ENCODE assay signal across 27 mouse cellular contexts in the genomic region with DNA sequence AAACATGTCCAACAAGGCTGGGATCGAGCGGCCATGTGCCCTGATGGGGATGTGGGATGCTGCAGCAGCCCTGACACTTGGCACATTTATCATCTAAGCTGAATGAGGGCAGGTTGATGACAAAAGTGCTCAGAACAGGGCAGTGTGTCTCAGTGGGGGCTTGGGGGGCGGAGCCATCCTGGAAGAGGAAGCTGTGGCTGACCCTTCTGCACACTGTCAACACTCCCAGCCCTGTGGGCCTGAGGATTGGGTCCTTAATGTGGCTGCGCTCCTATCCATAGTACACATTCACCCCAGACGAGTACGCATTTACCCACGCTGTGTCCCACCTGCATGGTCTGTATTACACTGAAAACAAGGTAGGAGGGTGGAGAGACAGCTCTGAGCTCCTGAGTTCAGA. TPM values are rescaled to one million over a fixed set of nuclear protein-coding genes. Genes with fewer than 3 reads are reported as not detected.
DNase-seq lines count a peak whose midpoint lies in the region; ATAC-seq and TF ChIP-seq lines count a peak whose summit lies in the region.
"Had no signal": no experiment of that assay in that cellular context is flagged by ENCODE, and none has a peak within 500 bp of the region (broad histone marks: within the 10 kb centered on the region; RNA-seq: fewer than 3 reads in every experiment).

No protein-coding gene starts in this region.

- peaks cover 30% of the 10 kb centered on the region for H3K36me3 ChIP-seq in liver, postnatal 0 days (replicated peaks; ENCODE audit: insufficient read depth, low read length)

- no peak for TF ChIP-seq CTCF in liver, postnatal 0 days (IDR thresholded peaks at IDR 0.05; ENCODE audit: low read depth)

- DNase-seq in liver, postnatal 0 days = peak; percentile 16
- no peak for DNase-seq in liver
- DNase-seq in gastrocnemius, adult 18-20 months (ENCODE audit: low spot score) = no peak
- DNase-seq in adrenal gland, adult (ENCODE audit: inconsistent age in 2 of 2, low spot score in 1 of 2) = no peak
- DNase-seq in T-cell, adult 2 months (ENCODE audit: low spot score) = no peak
- DNase-seq: adrenal gland, adult 8-10 months; adrenal gland, postnatal 14 days; adrenal gland, postnatal 36 days; cerebellum, adult 11-12 months; cerebellum, adult 2 months; cerebellum, adult 9-10 months; cerebellum, postnatal 10 days; cerebellum, postnatal 25 days; embryo, embryonic 11 days had no signal

- TF ChIP-seq EP300 in liver, postnatal 0 days (IDR thresholded peaks at IDR 0.05; ENCODE audit: low read depth) = no peak

- no peaks in the 10 kb centered on the region for H3K27me3 ChIP-seq in liver, postnatal 0 days (ENCODE audit: insufficient read depth, low read length)
- H3K27me3 ChIP-seq: CH12.LX; embryonic facial prominence, embryonic 13.5 days; embryonic facial prominence, embryonic 15.5 days; forebrain, embryonic 12.5 days; Patski had no signal

- ATAC-seq in liver, postnatal 0 days = no peak
- ATAC-seq in common myeloid progenitor, adult 5-6 weeks (replicated peaks; ENCODE audit: low read depth, poor library complexity, severe bottlenecking) = peak; percentile 77
- ATAC-seq in hematopoietic stem cell, adult 5-6 weeks (replicated peaks in 1 of 2; ENCODE audit: insufficient read depth in 1 of 2, low FRiP score in 2 of 2, low TSS enrichment in 1 of 2, low read depth in 1 of 2, poor library complexity in 2 of 2, severe bottlenecking in 2 of 2) = peak; percentile 65 to 73
- ATAC-seq in megakaryocyte progenitor cell, adult 5-6 weeks (replicated peaks; ENCODE audit: poor library complexity) = peak; percentile 84
- ATAC-seq: forebrain, embryonic 14.5 days; forebrain, embryonic 16.5 days; Patski had no signal

- H3K9me3 ChIP-seq in liver, postnatal 0 days (ENCODE audit: low read length) = no peaks in the 10 kb centered on the region
- H3K9me3 ChIP-seq: embryonic facial prominence, embryonic 13.5 days; embryonic facial prominence, embryonic 15.5 days; forebrain, embryonic 10.5 days; forebrain, embryonic 12.5 days; G1E had no signal

- H3K4me3 ChIP-seq in liver, postnatal 0 days (ENCODE audit: low read depth, low read length) = no peak overlapping the region
- H3K4me3 ChIP-seq: embryonic facial prominence, embryonic 13.5 days; embryonic facial prominence, embryonic 15.5 days; erythroblast, embryonic 14.5 days; forebrain, embryonic 10.5 days; forebrain, embryonic 12.5 days had no signal

- H3K9ac ChIP-seq in liver, postnatal 0 days (replicated peaks) = no peak overlapping the region
- H3K9ac ChIP-seq: embryonic facial prominence, embryonic 13.5 days; embryonic facial prominence, embryonic 15.5 days; forebrain, embryonic 12.5 days had no signal

- 71% methylated on average over 7 of the region's 7 CpGs for WGBS in liver, postnatal 0 days (ENCODE audit: insufficient replicate concordance)

- H3K4me1 ChIP-seq in liver, postnatal 0 days (ENCODE audit: insufficient read depth) = no peaks in the 10 kb centered on the region
- H3K4me1 ChIP-seq: embryonic facial prominence, embryonic 13.5 days; embryonic facial prominence, embryonic 15.5 days; forebrain, embryonic 10.5 days; forebrain, embryonic 12.5 days had no signal

- no peak overlapping the region for H3K27ac ChIP-seq in liver, postnatal 0 days (ENCODE audit: low read depth)
- H3K27ac ChIP-seq: embryonic facial prominence, embryonic 13.5 days; embryonic facial prominence, embryonic 15.5 days; forebrain, embryonic 10.5 days; forebrain, embryonic 12.5 days had no signal

- no peak overlapping the region for H3K4me2 ChIP-seq in liver, postnatal 0 days (ENCODE audit: low read depth, low read length)
- H3K4me2 ChIP-seq: embryonic facial prominence, embryonic 13.5 days; embryonic facial prominence, embryonic 15.5 days; forebrain, embryonic 12.5 days had no signal

RNA-seq across cellular contexts. Expression of gene Rac1, which starts 28.6 kb away (rescaled TPM):
- polyA plus RNA-seq in liver, postnatal 0 days (2015; fragmentation: Nextera tagmentation; extraction: Ambion mirVana) = 162 and 173 TPM in 2 replicates
- total RNA-seq in common myeloid progenitor, adult 5-6 weeks (2017) = 113 and 129 TPM in 2 replicates
- 107 and 130 TPM in 2 replicates for total RNA-seq in hematopoietic stem cell, adult 5-6 weeks (2017)
- 654 and 681 TPM in 2 replicates for total RNA-seq in megakaryocyte progenitor cell, adult 5-6 weeks (2015)
- 85.9 and 114 TPM in 2 replicates for total RNA-seq in megakaryocyte progenitor cell, adult 5-6 weeks (2017)
- total RNA-seq in gastrocnemius, adult 18-20 months (2021) = 100 to 1,000 TPM; 225 to 239 TPM

RNA-seq across cellular contexts. Expression of gene Daglb, which starts 34.8 kb away (rescaled TPM):
- 4.8 and 5.6 TPM in 2 replicates for polyA plus RNA-seq in liver, postnatal 0 days (2015; fragmentation: Nextera tagmentation; extraction: Ambion mirVana)
- 6.8 and 7.4 TPM in 2 replicates for total RNA-seq in common myeloid progenitor, adult 5-6 weeks (2017)
- 9.8 and 11.5 TPM in 2 replicates for total RNA-seq in hematopoietic stem cell, adult 5-6 weeks (2017)
- 13.4 and 15.3 TPM in 2 replicates for total RNA-seq in megakaryocyte progenitor cell, adult 5-6 weeks (2015)
- total RNA-seq in megakaryocyte progenitor cell, adult 5-6 weeks (2017) = 22.7 and 25.9 TPM in 2 replicates
- total RNA-seq in gastrocnemius, adult 18-20 months (2021) = 1 to 10 TPM; 9.3 to 9.5 TPM
